Mouse (Mus musculus): ENCODE results near the gene Tarbp2.

The Tarbp2 gene

GRCm38 (mm10) chr15:102505770-102506463, 12.1 kb upstream of the Tarbp2 start:
- DNase-seq (ENCODE audit: low spot score in 2 of 2), result no peak

DNA sequence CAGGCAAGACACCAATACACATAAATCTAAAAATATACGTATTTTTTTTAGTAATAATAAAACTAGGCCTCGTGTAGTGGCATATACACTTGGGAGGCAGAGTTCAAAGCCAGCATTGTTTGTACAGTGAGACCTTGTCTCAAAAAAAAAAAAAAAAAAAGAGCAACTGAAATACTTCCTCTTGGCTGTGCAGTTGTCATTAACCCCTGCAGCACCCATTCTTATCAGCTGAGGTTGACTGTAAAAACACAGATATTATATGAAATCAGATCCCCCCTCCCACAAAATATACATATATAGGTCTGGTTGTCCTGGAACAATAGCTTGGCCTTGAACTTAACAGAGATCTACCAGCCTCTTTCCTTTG, 11.5 kb upstream of the Tarbp2 start:
- no peak for DNase-seq (ENCODE audit: low spot score in 2 of 2)

GRCm38 (mm10) chr15:102506864-102507263, 11.1 kb upstream of the Tarbp2 start:
- DNase-seq (ENCODE audit: low spot score in 2 of 2), result no peak

DNA sequence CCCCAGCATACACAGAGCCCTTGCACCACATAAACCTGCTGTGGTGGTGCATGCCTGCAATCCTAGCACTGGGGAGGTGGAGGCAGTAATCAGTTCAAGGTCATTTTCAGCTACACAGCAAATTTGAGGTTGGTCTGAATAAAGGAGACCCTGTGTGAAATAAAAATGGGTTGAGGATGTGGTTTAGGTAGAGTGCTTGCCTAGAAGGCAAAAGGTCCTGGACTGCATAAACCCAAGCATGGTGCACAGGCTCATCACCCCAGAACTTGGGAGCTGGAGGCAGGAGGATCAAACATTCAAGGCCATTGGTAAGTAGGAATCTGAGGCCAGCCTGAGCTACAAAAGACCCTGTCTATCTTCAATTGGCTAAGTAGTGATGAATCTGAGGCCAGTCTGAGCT, 10.4 kb upstream of the Tarbp2 start:
- DNase-seq (ENCODE audit: low spot score in 2 of 2), result no peak

- no peak for DNase-seq (ENCODE audit: low spot score in 2 of 2)
These were observed 9.7 kb upstream of the Tarbp2 start for GRCm38 (mm10) chr15:102508336-102508735.

DNA sequence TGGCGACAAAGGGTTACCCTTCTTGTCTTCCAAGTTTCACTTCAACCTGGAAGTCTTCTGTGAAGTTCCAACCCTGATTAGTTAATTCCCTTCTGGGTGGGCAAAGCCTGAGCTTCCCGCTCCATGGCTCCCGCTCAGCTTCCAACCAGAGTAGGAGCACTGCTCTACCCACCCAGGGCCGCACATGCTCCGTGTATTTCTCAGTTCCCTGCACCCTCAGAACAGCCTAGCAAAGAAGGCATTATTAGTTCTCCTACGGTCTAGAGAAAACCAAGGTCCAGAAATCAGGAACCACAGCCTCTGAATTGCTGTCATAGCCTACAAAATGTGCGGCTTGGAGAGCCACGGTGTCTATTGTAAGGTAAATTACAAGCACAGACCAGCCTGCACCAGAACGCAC, 7.9 kb upstream of the Tarbp2 start:
- DNase-seq (ENCODE audit: low spot score in 2 of 2), result no peak

DNA sequence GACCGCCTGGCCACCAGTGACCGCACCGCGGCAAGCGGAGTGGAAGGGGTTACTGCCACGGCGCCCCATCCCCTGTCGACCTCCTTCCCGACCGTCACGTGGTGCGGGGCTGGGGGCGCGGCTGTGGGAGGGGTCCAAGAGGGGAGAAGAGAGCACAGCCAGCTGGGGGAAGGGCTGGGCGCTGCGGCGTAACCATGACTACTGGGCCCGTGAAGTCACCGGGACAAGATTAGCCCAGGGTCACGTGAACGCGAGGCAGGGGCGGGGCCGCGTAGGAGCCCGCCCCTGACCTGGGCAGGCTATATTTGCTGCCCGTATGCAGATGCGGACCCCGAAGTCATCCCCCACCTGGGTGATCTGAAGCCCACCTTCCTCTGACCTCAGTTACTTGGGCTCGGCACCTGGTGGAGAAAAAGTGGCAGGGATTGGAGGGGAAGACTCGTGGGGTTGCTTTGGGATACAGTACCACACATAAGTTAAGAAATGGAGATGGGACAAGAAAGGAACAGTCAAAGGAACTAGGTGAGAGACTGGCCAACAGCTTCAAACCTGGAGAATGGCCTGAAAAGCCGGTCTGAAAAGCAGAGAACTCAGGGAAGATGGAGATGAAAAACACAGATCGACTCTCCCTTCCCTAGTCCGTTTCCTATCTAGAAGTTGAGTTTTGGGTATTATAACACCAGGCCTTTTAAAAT, 7.3 kb upstream of the Tarbp2 start:
- DNase-seq (ENCODE audit: low spot score in 2 of 2), result peak; percentile 47 to 84

DNA sequence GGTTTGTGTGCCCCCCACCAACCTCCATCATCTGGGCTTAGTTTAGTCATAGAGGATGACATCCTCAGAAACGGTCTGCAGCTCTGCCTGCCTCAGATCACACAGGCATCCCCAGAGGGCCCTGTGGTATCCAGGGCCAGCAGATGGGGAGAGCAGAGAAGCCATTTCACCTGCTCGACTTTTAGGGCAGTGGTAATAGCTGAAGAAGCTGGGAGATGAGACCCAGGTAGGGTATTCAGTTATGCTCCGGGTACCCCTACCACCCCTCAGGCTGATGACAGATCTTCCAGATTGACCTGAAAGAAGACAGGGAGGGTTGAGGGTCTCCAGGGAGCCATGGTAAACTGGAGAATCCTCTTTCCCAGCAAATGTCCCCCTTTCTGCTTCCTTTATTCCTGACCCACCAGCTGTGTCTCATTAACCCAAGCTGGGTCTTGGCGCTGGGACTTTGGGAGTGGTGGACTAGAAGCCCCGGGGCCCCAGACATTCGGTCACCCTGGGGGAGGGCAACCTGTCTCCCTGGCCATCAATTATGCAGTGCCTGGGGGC, 6.6 kb upstream of the Tarbp2 start:
- DNase-seq (ENCODE audit: low spot score in 2 of 2), result no peak

- no peak for DNase-seq (ENCODE audit: low spot score in 2 of 2)
These were observed 6.0 kb upstream of the Tarbp2 start for GRCm38 (mm10) chr15:102512010-102512409.

DNA sequence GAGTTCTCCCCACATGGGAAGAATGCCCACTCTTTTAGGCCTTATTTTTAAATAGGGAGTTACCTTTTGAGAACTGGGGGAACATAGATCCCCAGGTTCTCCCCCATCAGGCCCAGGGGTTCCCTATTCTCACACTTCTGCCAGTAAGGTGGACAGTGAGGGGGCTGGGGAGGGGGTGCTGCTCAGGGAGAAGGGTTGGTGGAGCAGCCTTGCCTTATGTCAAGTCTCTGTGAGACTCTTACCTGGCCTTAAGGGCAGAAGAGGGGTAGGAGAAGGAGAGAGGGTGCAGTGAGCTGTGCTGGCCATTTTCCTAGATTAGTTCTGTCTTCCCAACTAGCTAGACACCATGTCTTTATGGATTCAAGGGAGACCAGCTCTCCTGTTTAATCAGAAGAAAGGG, 5.5 kb upstream of the Tarbp2 start:
- DNase-seq (ENCODE audit: low spot score in 2 of 2), result no peak

DNA sequence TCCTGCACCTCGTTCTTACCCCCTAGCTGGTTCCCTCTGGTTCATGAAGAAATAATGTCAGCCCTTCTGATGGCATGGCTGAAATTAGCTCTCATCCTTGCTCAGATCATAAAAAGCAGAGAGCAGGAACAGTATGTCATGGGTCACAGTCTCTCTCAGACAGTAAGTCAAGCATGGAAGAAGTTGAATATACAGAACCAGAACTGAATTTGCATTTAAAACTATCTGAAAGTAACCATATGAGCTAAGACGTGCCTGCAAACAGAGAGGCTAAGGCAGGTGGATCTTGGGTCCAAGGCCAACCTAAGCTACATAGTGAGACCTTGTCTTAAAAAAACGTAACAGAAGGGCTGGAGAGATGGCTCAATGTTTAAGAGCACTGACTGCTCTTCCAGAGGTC, 5.0 kb upstream of the Tarbp2 start:
- DNase-seq (ENCODE audit: low spot score in 2 of 2), result no peak

DNA sequence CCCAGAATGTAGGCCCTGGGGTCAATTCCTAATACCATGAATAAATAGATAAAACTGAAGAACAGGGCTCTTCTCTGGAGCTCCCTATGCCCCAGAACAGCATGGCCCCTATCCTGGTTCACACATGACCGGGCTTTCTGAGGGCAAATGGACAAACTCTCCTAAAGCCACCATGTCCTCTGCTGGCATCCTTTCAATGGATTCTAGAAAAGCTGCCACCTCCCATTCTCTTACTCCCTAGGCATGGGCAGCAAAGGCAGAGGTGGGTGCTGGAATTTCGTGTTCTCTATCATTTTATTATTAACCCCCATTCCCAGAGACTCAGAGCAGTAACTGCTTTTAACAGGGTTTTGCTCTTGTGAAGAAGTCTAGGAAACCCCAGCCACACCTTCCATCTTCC, 2.7 kb upstream of the Tarbp2 start:
- DNase-seq (ENCODE audit: low spot score in 2 of 2), result no peak

DNA sequence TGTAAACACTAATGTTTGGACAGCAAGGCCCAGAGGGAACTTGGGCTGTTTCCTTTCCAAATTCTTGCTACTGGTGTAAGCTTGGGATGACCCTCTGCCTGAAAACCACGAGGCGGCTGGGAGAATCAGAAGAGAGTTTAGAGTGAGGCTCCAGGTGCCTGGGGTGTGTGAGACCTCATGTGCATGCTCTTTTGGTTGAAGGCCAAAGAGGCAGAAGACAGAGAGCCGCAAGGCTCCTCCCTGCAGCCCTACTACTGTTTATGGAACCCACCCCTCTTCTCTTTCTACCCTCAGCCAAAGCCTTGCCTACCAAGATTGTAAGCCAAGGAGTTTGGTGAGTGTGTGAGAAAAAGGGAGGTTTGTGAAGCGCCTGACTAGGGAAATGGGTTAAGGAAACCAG, 2.2 kb upstream of the Tarbp2 start:
- DNase-seq (ENCODE audit: low spot score in 2 of 2), result no peak

GRCm38 (mm10) chr15:102516293-102516692, 1.7 kb upstream of the Tarbp2 start:
- no peak for DNase-seq (ENCODE audit: low spot score in 2 of 2)

GRCm38 (mm10) chr15:102516728-102517404, 1.1 kb upstream of the Tarbp2 start, which contains the start of gene Map3k12:
TSS of gene Map3k12 (minus strand) at chr15:102517064.
- peak; percentile 62 to 65 for DNase-seq (ENCODE audit: low spot score in 2 of 2)

GRCm38 (mm10) chr15:102517631-102517975, 389 bp upstream of the Tarbp2 start:
- no peak for DNase-seq (ENCODE audit: low spot score in 2 of 2)

DNA sequence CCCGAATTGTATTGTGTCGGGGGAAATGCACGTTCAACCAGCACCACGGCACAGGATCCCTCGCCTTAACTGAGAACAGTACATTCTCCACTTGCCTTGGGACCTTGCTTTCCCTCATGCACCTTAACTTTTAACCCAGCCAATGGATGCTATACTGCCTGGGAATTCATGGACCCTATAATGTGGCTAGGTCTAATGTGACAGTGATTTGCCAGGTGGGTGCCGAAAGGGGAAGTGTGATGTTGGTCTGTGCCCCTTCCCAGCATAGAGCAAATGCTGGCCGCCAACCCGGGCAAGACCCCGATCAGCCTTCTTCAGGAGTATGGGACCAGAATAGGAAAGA, 838 bp downstream of the Tarbp2 start:
- DNase-seq (ENCODE audit: low spot score in 2 of 2), result no peak

GRCm38 (mm10) chr15:102519211-102520141, 1.5 kb downstream of the Tarbp2 start:
- no peak for DNase-seq (ENCODE audit: low spot score in 2 of 2)

GRCm38 (mm10) chr15:102520416-102520815, 2.4 kb downstream of the Tarbp2 start:
- DNase-seq (ENCODE audit: low spot score in 2 of 2), result no peak

DNA sequence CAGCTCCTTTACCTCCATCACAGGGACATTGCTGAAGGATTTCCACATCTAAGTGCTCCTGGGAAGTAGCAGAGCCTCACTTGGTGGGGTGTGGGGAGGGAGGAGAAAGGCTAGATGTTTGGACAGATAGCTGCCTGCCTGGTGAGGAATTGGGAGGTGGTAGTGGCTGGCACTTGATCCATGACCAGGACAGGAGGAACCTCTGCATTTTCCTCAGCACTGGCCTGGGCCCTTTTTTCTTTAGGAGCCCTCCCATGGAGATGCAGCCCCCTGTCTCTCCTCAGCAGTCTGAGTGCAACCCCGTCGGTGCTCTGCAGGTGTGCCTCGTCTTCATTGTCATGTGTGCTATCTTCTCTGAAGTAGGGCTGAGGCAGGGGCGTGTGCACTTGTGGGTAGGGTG, 3.5 kb downstream of the Tarbp2 start:
- no peak for DNase-seq (ENCODE audit: low spot score in 2 of 2)

DNA sequence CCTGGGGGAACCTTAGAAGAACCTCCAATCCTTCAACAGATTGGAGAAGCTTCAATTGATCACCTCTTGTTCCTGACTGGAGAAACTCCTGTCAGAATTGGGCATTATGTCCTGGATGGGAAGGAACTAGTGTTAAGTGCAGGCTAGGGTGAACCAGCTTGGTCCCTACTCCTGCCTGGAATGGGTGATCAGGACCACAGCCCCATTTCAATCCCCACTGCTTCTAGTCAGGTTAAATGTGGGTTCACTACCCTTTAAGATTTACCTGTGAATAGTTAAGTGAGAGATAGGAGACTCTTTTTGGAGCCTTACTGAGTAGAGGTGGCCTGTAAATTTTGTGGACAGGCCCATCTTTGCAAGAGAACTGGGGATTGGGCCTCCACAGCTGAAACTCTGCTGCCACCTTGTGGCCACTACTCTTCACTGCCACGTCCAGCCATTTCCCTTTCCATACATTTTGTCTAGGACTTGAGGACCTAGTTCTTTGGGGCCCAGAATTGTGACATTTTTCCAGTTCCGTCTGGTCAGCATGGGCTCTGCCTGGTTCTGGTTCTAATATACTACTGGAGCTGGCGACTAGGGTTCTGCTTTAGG, 7.0 kb downstream of the Tarbp2 start, which contains the start of gene Npff:
Gene Npff (minus strand): TSS at position 51 of the 594 bp plus-strand sequence.
- DNase-seq (ENCODE audit: low spot score in 2 of 2), result peak; percentile 67 to 83

Data from spleen, postnatal 10 days (tissue).